Mouse (Mus musculus): ENCODE measurements around the gene Sys1.

DNA sequence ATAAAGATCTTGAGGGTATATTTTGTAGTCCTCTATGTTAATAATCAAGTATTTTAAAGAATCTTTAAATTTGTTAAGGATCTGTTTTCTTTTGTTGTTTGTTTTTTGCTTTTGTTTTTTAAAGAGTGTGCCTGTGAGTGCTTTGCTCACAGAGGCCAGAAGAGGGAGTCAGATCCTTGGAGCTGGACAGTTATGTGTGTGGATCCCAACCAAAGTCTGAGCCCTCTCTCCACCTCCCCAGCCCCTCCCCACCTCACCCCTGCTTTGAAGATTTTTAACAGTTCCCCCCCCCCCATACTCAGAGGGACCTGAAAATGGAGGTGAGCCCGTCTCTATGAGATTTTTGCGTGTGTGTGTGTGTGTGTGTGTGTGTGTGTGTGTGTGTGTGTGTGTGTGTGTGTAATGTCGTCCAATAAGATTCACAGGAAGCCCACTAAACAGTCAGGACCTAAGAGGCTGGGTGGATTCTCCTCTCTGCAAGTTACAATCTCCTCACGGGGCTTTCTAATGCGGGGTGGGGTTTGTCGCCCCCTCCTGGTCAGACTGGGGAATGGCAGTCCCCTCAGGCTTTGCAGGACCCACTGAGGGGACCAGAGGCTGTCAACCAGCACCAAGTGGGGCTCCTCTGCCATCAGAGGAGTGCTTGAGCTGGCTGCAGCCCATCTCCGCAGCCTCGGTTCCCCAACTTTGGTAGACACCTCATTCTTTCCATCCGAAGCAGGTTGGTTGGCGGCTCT, 60.9 kb downstream of the Sys1 start:
- TF ChIP-seq CTCF (conservative IDR thresholded peaks at IDR 0.05; ENCODE audit: insufficient read depth, insufficient read length, low read depth, low read length) (peak; percentile 85), POLR2A (IDR thresholded peaks at IDR 0.05; ENCODE audit: low read depth, low read length) (no peak)
